Mouse (Mus musculus) midbrain, postnatal 0 days (tissue): ENCODE measurements around the gene Rassf1. TPM values are rescaled to one million over a fixed set of nuclear protein-coding genes. Genes with fewer than 3 reads are reported as not detected.

Experiments
- ATAC-seq: fragments of 200-750 bp; cut with Nextera tagmentation; 2 replicates; pipeline ENCODE4 v1.8.0; 2017; ENCODE audit warnings: moderate number of reproducible peaks, mild to moderate bottlenecking, moderate TSS enrichment, moderate library complexity; ENCODE audit not compliant: low FRiP score
- DNase-seq: peaks from one replicate; pipeline ENCODE4 v3.0.0-alpha.2; 2015; ENCODE audit warnings: low spot score
- H3K27ac ChIP-seq: fragments of 300-500 bp; sonication (generic); 2 replicates; pipeline ENCODE4 v1.5.1; 2014; ENCODE audit warnings: low read depth, mild to moderate bottlenecking, low read length, mixed read lengths
- H3K27me3 ChIP-seq: fragments of 300-500 bp; sonication (generic); 2 replicates; pipeline ENCODE4 v1.6.1; 2014; ENCODE audit warnings: low read length, control low read depth, mixed read lengths; ENCODE audit not compliant: insufficient read depth
- H3K36me3 ChIP-seq: fragments of 300-500 bp; sonication (generic); 2 replicates; pipeline ENCODE4 v1.6.1; 2014; ENCODE audit warnings: low read length, control low read depth, mixed read lengths; ENCODE audit not compliant: insufficient read depth
- H3K4me1 ChIP-seq: fragments of 300-500 bp; sonication (generic); 2 replicates; pipeline ENCODE4 v1.6.1; 2014; ENCODE audit warnings: mild to moderate bottlenecking, control low read depth, antibody characterized with exemption, low read length, mixed read lengths; ENCODE audit not compliant: insufficient read depth
- H3K4me2 ChIP-seq: fragments of 300-500 bp; sonication (generic); 2 replicates; pipeline ENCODE4 v1.6.1; 2014; ENCODE audit warnings: low read depth, mild to moderate bottlenecking, low read length, mixed read lengths; ENCODE audit not compliant: poor library complexity, severe bottlenecking
- H3K4me3 ChIP-seq: fragments of 300-500 bp; sonication (generic); 2 replicates; pipeline ENCODE4 v1.5.1; 2014; ENCODE audit warnings: low read depth, mild to moderate bottlenecking, low read length, moderate library complexity
- H3K9ac ChIP-seq: fragments of 300-500 bp; sonication (generic); replicated peaks from 2 replicates; pipeline ENCODE4 v1.6.1; 2014; ENCODE audit warnings: mild to moderate bottlenecking, low read length, moderate library complexity, mixed read lengths; ENCODE audit not compliant: poor library complexity, severe bottlenecking
- H3K9me3 ChIP-seq: fragments of 300-500 bp; sonication (generic); 2 replicates; pipeline ENCODE4 v1.6.1; 2016; ENCODE audit warnings: low read length, control low read depth
- CTCF ChIP-seq: IDR thresholded peaks from 2 replicates; pipeline ENCODE4 v1.5.1; 2016; ENCODE audit warnings: antibody characterized with exemption, mild to moderate bottlenecking
- WGBS: fragments of 180-500 bp; shearing (Covaris S2); extraction: QIAGEN DNeasy Blood & Tissue Kit; methylation state at CpG from one replicate; pipeline ENCODE4 v1.1.7; 2014; 5-methylcytosine and 5-hydroxymethylcytosine counted together
- polyA plus RNA-seq: library from polyadenylated mRNA; unstranded; fragments of >200 nt; fragmentation: Nextera tagmentation; extraction: Ambion mirVana; gene quantifications from 2 replicates; pipeline ENCODE4 v1.2.1, GENCODE M21; 2015
- total RNA-seq: library from RNA; depleted of rRNA; stranded (reverse); fragments of >200 nt; gene quantifications from 2 replicates; pipeline ENCODE4 v1.2.3, GENCODE M21; 2014; rRNA removed

Gene Rassf1
- total RNA-seq (21.1 and 25.7 TPM in 2 replicates), polyA plus RNA-seq (33.4 and 36.6 TPM in 2 replicates)

GRCm38 (mm10) chr9:107551117-107551889 lies at the start of gene Rassf1:
TSS of gene Rassf1 (plus strand) at chr9:107551555.
- H3K4me2 ChIP-seq, result peak within 1 kb of the TSS; percentile 56
- no peak for ATAC-seq

GRCm38 (mm10) chr9:107502131-107502846 lies 49.1 kb upstream of the Rassf1 start:
- Histone ChIP-seq H3K27ac (no peak overlapping the region), H3K36me3 (peaks cover 10% of the 10 kb centered on the region; the same call in 1 of the 2 replicates), H3K27me3 (no peaks in the 10 kb centered on the region), H3K4me2 (no peak overlapping the region), H3K4me1 (no peaks in the 10 kb centered on the region), H3K9ac (no peak overlapping the region), H3K4me3 (no peak overlapping the region), H3K9me3 (no peaks in the 10 kb centered on the region)
- DNase-seq (no peak), ATAC-seq (no peak)
- TF ChIP-seq CTCF, result no peak
- WGBS, result 85% methylated on average over 12 of the region's 12 CpGs

More at GRCm38 (mm10) chr9:107551117-107551889, at the start of gene Rassf1:
- Histone ChIP-seq H3K4me1 (peaks cover 11% of the 10 kb centered on the region; the same call in 1 of the 2 replicates), H3K9ac (peak within 1 kb of the TSS; percentile 51), H3K27ac (no peak within 1 kb of the TSS), H3K27me3 (peaks cover 28% of the 10 kb centered on the region), H3K36me3 (no peaks in the 10 kb centered on the region), H3K9me3 (no peaks in the 10 kb centered on the region), H3K4me3 (peak within 1 kb of the TSS; percentile 30)
- no peak for DNase-seq
- 4% methylated on average over 62 of the region's 63 CpGs for WGBS
- TF ChIP-seq CTCF, result no peak

- no peak overlapping the region for H3K4me2 ChIP-seq
- no peak for TF ChIP-seq CTCF
- H3K27ac ChIP-seq, result peak overlapping the region; percentile 34; the same call in 1 of the 2 replicates
- 0 out of 2 replicates have a peak, but pooled peaks cover 3% of the 10 kb centered on the region for H3K4me1 ChIP-seq
- no peak for ATAC-seq
- no peaks in the 10 kb centered on the region for H3K9me3 ChIP-seq
- DNase-seq, result no peak
- H3K9ac ChIP-seq, result no peak overlapping the region; the same call in 1 of the 2 replicates
- H3K36me3 ChIP-seq, result no peaks in the 10 kb centered on the region
- no peak overlapping the region for H3K4me3 ChIP-seq
- WGBS, result 60% methylated on average over 19 of the region's 19 CpGs
- no peaks in the 10 kb centered on the region for H3K27me3 ChIP-seq
These were observed 46.5 kb upstream of the Rassf1 start for GRCm38 (mm10) chr9:107504662-107505537.

DNA sequence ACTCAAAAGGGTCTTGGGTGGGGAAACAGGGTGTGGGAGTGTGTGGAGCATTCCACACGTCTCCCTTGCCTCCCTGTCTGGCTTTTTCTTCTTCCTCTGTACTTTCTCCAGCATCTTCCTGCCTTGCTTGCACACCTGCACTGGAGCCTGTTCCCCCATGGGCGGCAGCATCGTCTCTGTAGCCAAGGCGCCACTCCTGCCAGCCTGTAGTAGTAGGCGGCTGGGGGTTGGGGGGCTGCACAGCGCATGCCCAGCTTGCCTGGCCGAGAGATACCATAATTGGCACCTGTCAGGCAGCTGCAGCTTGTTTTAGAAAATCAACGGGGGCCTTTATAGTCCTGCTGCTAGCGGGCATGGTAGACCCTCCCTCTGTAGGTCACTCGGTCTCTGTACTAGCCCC lies 43.1 kb upstream of the Rassf1 start:
- Histone ChIP-seq H3K36me3 (peaks cover under 1% of the 10 kb centered on the region; the same call in 1 of the 2 replicates), H3K27ac (no peak overlapping the region), H3K4me3 (no peak overlapping the region), H3K9me3 (no peaks in the 10 kb centered on the region), H3K4me2 (0 out of 2 replicates have a peak overlapping the region, but pooled peaks have one; percentile 5), H3K27me3 (no peaks in the 10 kb centered on the region), H3K4me1 (0 out of 2 replicates have a peak, but pooled peaks cover 3% of the 10 kb centered on the region), H3K9ac (no peak overlapping the region)
- ATAC-seq, result 0 out of 2 replicates have a peak, but pooled peaks have one; percentile 17
- peak; percentile 54 for TF ChIP-seq CTCF
- WGBS, result 43% methylated on average over 10 of the region's 10 CpGs
- peak; percentile 69 for DNase-seq

DNA sequence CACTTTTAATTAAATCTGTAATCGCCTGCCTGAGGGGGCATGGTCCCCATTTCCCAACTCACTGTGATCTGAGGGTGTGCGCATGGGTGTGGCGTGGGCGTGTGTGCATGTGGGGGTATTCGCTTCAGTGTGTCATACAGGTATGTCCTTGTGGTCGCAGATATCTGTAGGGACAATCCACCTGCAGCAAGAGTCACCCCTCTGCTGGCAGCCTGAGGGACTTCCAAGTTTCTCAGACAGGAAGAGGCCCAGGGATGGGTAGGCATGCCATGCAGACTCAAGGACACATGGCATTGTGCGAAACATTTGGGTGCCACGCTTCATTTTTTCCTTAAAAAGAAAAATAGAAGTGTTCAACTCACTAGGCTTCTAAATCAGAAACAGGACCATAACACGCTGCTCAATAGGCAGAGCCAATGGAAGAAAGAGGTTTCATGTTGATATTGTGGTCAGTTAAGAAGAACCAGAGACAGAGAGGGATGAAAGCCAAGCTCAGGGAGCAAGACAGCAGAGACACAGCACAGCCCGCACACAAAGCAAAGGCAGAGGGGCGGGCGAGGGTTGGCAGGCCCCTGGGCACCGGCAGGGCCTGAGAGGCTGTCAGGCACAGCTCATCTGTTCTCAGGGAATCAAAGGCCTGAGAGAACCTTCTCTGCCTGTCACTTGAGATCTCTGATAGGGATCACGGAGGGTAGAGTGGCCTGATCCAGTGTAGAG lies 40.8 kb upstream of the Rassf1 start:
- Histone ChIP-seq H3K9me3 (no peaks in the 10 kb centered on the region), H3K27me3 (no peaks in the 10 kb centered on the region), H3K27ac (no peak overlapping the region), H3K9ac (no peak overlapping the region), H3K4me3 (no peak overlapping the region), H3K4me2 (no peak overlapping the region), H3K36me3 (peaks cover 5% of the 10 kb centered on the region; the same call in 1 of the 2 replicates), H3K4me1 (0 out of 2 replicates have a peak, but pooled peaks cover 3% of the 10 kb centered on the region)
- 82% methylated on average over 14 of the region's 14 CpGs for WGBS
- DNase-seq (no peak), ATAC-seq (no peak)
- peak; percentile 51 for TF ChIP-seq CTCF
